Mouse (Mus musculus) hindbrain, embryonic 15.5 days (tissue): ENCODE data around the gene 4930564D02Rik. TPM values are rescaled to one million over a fixed set of nuclear protein-coding genes. Genes with fewer than 3 reads are reported as not detected.
A peak's percentile ranks its signal among the peaks of the same experiment; 100 is the strongest.

Source experiments
- ATAC-seq: fragments of 200-750 bp; cut with Nextera tagmentation; 2 replicates; pipeline ENCODE4 v1.8.0; 2017; ENCODE audit warnings: low read depth, moderate number of reproducible peaks, moderate TSS enrichment; ENCODE audit not compliant: low FRiP score
- H3K27ac ChIP-seq: fragments of 300-500 bp; sonication (generic); replicated peaks from 2 replicates; pipeline ENCODE4 v1.5.1; 2015; ENCODE audit warnings: mild to moderate bottlenecking, inconsistent platforms
- H3K27me3 ChIP-seq: fragments of 300-500 bp; sonication (generic); 2 replicates; pipeline ENCODE4 v1.6.1; 2015; ENCODE audit warnings: control low read depth, inconsistent platforms
- H3K36me3 ChIP-seq: fragments of 300-500 bp; sonication (generic); 2 replicates; pipeline ENCODE4 v1.6.1; 2015; ENCODE audit warnings: control low read depth, inconsistent platforms
- H3K4me1 ChIP-seq: fragments of 300-500 bp; sonication (generic); replicated peaks from 2 replicates; pipeline ENCODE4 v1.6.1; 2015; ENCODE audit warnings: control low read depth, inconsistent platforms
- H3K4me2 ChIP-seq: fragments of 300-500 bp; sonication (generic); 2 replicates; pipeline ENCODE4 v1.6.1; 2015; ENCODE audit warnings: moderate library complexity, mild to moderate bottlenecking, inconsistent platforms
- H3K4me3 ChIP-seq: fragments of 300-500 bp; sonication (generic); 2 replicates; pipeline ENCODE4 v1.5.1; 2015; ENCODE audit warnings: mild to moderate bottlenecking, inconsistent platforms
- H3K9ac ChIP-seq: fragments of 300-500 bp; sonication (generic); 2 replicates; pipeline ENCODE4 v1.6.1; 2015; ENCODE audit warnings: inconsistent platforms
- H3K9me3 ChIP-seq: fragments of 300-500 bp; sonication (generic); 2 replicates; pipeline ENCODE4 v1.6.1; 2016; ENCODE audit warnings: control low read depth, inconsistent platforms
- WGBS: fragments of 180-500 bp; shearing (Covaris S2); methylation state at CpG from one replicate; pipeline ENCODE4 v1.1.7; 2015; 5-methylcytosine and 5-hydroxymethylcytosine counted together
- polyA plus RNA-seq: library from polyadenylated mRNA; unstranded; fragments of >200 nt; fragmentation: Nextera tagmentation; extraction: Ambion mirVana; gene quantifications from 2 replicates; pipeline ENCODE4 v1.2.1, GENCODE M21; 2015

The 4930564D02Rik gene
- not detected in 2 replicates for polyA plus RNA-seq

DNA sequence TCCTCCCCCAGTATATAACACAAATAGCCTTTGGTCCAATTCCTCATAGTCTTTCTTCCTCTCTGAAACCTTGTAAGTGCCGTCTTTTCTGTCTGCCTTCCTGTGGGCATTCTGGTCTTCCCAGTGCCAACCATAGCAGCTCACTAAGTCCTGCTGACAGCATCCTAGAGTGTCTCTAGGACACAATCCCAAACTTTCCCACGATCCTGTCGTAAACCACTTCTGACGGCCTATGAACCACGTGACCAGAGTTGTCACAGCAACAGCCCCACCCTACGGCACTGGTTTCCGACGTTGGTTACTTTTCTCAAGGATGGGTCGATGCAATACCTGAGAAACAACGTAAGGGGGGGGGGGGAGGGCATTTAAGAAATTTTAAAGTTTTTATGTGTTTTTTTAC is at the start of gene 4930564D02Rik:
4930564D02Rik (plus strand) TSS at position 301 of the 400 bp plus-strand sequence.
- Histone ChIP-seq H3K4me1 (no peaks in the 10 kb centered on the region), H3K27ac (no peak within 1 kb of the TSS), H3K4me3 (no peak within 1 kb of the TSS), H3K27me3 (no peaks in the 10 kb centered on the region), H3K36me3 (no peaks in the 10 kb centered on the region), H3K9ac (no peak within 1 kb of the TSS), H3K4me2 (no peak within 1 kb of the TSS), H3K9me3 (no peaks in the 10 kb centered on the region)
- ATAC-seq = no peak
- WGBS = 82% methylated on average over 10 of the region's 10 CpGs

- Histone ChIP-seq H3K9me3 (no peaks in the 10 kb centered on the region), H3K4me1 (peaks cover 6% of the 10 kb centered on the region; the same call in 1 of the 2 replicates), H3K27ac (0 out of 2 replicates have a peak overlapping the region, but pooled peaks have one; percentile 5), H3K36me3 (no peaks in the 10 kb centered on the region), H3K4me2 (no peak overlapping the region), H3K27me3 (no peaks in the 10 kb centered on the region), H3K4me3 (no peak overlapping the region), H3K9ac (no peak overlapping the region)
- WGBS = 90% methylated on average over 8 of the region's 8 CpGs
- ATAC-seq = no peak
Measured at GRCm38 (mm10) chr3:105017314-105017713, 49.3 kb upstream of the 4930564D02Rik start.

- Histone ChIP-seq H3K36me3 (no peaks in the 10 kb centered on the region), H3K4me1 (peaks cover 6% of the 10 kb centered on the region; the same call in 1 of the 2 replicates), H3K4me3 (no peak overlapping the region), H3K4me2 (no peak overlapping the region), H3K27me3 (no peaks in the 10 kb centered on the region), H3K9me3 (no peaks in the 10 kb centered on the region), H3K27ac (peak overlapping the region; percentile 42; the same call in 1 of the 2 replicates), H3K9ac (no peak overlapping the region)
- no peak for ATAC-seq
- WGBS = 92% methylated on average over 10 of the region's 10 CpGs
Measured at GRCm38 (mm10) chr3:105018085-105018782, 48.4 kb upstream of the 4930564D02Rik start.

DNA sequence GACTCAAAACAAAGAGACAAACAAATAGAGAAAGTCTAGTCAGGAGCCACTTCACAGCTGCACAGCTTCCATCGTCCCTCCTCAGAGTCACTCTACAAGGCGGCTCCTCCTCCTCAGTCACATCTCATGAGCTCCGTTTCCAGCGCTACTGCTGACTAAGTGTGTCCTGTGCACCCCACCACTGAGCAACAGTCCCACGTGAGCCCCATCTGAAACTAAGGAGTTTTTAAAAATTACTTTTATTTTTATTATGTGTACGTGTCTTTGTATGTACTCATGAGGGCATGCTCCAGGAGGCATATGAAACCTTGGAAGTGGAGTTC is 47.9 kb upstream of the 4930564D02Rik start:
- no peak overlapping the region for H3K4me3 ChIP-seq
- no peak for ATAC-seq
- 94% methylated on average over 6 of the region's 6 CpGs for WGBS
- H3K9me3 ChIP-seq = no peaks in the 10 kb centered on the region
- H3K36me3 ChIP-seq = no peaks in the 10 kb centered on the region
- no peaks in the 10 kb centered on the region for H3K27me3 ChIP-seq
- H3K9ac ChIP-seq = no peak overlapping the region
- H3K4me2 ChIP-seq = no peak overlapping the region
- H3K4me1 ChIP-seq = peaks cover 6% of the 10 kb centered on the region; the same call in 1 of the 2 replicates
- H3K27ac ChIP-seq = peak overlapping the region; percentile 42; the same call in 1 of the 2 replicates

DNA sequence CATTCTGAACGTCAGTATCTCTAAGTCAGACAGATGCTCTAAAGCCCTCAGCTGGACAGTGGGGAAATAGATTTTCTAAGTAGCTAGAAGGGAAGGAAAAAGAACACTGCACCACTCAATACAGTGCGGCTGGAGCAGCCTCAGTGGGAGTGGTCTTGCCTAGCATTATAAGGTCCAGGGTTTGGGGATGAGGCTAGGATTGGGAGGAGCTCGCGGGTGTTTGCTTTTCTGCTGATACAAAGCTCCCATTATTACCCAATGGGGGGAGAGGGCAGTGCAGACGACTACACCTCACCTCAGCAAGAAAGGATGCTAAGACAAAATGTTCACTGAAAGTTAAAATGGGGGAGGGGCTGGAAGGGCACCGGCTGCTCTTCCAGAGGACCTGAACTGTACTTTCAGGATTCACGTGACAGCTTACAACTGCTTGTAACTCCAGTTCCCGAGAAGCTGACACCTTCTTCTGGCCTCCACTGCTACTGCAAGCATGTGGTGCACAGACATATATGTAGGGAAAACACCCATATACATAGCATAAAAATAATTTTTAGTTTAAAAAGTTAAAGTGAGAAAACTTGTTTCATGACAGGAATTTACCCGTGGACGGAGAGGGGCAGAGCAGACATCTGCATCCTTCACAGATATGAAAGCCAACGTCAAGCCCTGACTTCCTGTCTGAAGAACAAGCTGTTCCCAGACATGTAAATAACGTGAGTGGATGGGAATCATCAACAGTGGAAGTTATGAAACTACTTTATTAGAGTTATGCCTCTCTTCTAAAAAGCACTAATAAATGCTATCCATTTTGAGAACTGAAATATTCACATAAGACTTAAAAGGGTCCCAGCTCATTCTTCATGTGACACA is 46.6 kb upstream of the 4930564D02Rik start:
- Histone ChIP-seq H3K4me1 (peaks cover 6% of the 10 kb centered on the region; the same call in 1 of the 2 replicates), H3K9ac (no peak overlapping the region), H3K36me3 (no peaks in the 10 kb centered on the region), H3K27ac (0 out of 2 replicates have a peak overlapping the region, but pooled peaks have one; percentile 12), H3K27me3 (no peaks in the 10 kb centered on the region), H3K4me3 (no peak overlapping the region), H3K4me2 (no peak overlapping the region), H3K9me3 (no peaks in the 10 kb centered on the region)
- ATAC-seq = no peak
- WGBS = 58% methylated on average over 12 of the region's 12 CpGs

DNA sequence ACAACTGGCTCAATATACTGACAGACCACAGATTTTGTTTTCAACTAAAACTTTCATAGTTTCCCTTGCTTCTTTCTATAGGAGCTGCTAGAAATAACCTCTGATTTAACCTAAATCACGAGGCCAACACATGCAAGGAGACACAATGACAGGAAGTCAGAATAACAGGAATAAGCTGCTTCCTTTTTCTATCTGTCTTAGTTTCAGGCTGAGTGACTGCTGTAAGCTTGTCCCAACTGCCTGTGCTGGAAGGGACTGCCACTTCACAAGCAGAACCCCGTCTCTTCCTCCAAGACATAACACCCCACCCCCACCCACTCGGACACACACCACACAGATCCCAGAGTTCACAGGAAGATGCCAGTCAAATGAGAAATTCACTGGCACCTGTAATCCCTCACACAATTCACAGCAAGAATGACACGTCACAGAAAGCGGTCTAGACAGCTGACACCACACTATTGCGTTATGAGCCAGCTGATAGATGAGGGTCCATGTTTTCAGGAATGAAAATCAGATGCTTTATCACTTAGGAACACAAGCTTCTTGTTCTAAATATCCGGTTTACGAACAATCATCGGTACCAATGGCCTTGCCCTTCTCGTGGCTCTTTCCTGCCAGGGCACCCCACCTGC is 43.2 kb upstream of the 4930564D02Rik start:
- H3K9ac ChIP-seq = no peak overlapping the region
- H3K27ac ChIP-seq = 0 out of 2 replicates have a peak overlapping the region, but pooled peaks have one; percentile 11
- H3K4me3 ChIP-seq = no peak overlapping the region
- no peak for ATAC-seq
- H3K4me1 ChIP-seq = no peaks in the 10 kb centered on the region
- H3K27me3 ChIP-seq = no peaks in the 10 kb centered on the region
- WGBS = 86% methylated on average over 10 of the region's 10 CpGs
- H3K36me3 ChIP-seq = peaks cover 10% of the 10 kb centered on the region; the same call in 1 of the 2 replicates
- no peaks in the 10 kb centered on the region for H3K9me3 ChIP-seq
- H3K4me2 ChIP-seq = no peak overlapping the region

DNA sequence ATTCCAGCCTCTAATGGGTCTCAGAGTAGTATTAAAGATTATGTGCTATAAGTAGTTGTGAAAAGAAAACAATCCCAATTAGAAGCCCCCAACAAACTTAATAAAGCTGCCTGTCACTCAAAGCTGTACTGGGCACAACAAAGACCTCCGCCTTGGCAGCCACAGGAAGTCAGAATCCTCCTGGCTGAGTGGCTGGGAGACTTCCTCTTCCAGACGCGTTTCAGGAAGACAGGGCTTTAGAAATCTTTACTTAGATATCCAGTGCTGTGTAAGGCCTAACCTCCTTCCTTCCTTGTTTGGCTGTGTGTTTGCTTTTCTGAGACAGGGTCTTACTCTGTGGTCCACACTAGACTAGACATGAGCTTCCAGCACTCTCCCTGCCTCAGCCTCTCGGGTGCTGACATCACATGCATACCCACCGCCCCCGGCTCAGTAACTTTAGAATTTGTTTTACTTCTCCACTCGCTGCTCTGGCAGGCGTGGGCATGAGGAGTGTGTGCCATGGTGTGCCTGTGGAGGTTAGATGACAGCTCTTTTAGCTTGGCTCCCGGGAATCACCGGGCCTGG is 30.3 kb upstream of the 4930564D02Rik start:
- no peaks in the 10 kb centered on the region for H3K27me3 ChIP-seq
- no peak overlapping the region for H3K27ac ChIP-seq
- ATAC-seq = no peak
- no peak overlapping the region for H3K4me3 ChIP-seq
- no peak overlapping the region for H3K9ac ChIP-seq
- no peaks in the 10 kb centered on the region for H3K9me3 ChIP-seq
- WGBS = 86% methylated on average over 10 of the region's 10 CpGs
- H3K4me1 ChIP-seq = peaks cover 3% of the 10 kb centered on the region; the same call in 1 of the 2 replicates
- H3K4me2 ChIP-seq = no peak overlapping the region
- peaks cover 59% of the 10 kb centered on the region for H3K36me3 ChIP-seq

- peaks cover 50% of the 10 kb centered on the region for H3K36me3 ChIP-seq
- whole genome bisulfite sequencing = 93% methylated on average over 6 of the region's 6 CpGs
- H3K27ac ChIP-seq = no peak overlapping the region
- H3K4me2 ChIP-seq = no peak overlapping the region
- H3K4me3 ChIP-seq = no peak overlapping the region
- H3K4me1 ChIP-seq = peaks cover 3% of the 10 kb centered on the region; the same call in 1 of the 2 replicates
- no peaks in the 10 kb centered on the region for H3K9me3 ChIP-seq
- no peak for ATAC-seq
- H3K9ac ChIP-seq = no peak overlapping the region
- H3K27me3 ChIP-seq = no peaks in the 10 kb centered on the region
Measured at GRCm38 (mm10) chr3:105037240-105037770, 29.3 kb upstream of the 4930564D02Rik start.

DNA sequence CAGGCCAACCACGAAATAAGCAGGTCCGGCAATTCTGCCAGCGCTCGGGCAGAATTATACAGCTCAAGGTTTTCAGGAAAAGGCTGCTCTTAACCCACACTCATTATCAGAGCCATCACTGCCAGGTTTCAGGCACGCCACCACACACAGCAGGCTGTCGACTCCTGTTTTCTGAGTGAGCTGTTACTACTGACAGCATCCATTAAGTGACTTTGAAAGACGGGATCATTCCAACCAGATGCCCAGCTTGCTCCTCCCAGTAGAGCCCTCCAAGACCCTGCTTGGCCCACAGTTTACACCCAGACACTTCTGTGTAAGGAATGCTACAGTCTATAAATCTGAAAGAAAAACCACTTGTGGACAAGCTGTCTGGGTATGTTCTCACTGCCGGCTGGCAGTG is 26.6 kb upstream of the 4930564D02Rik start:
- Histone ChIP-seq H3K4me2 (no peak overlapping the region), H3K9ac (no peak overlapping the region), H3K4me3 (no peak overlapping the region), H3K27me3 (no peaks in the 10 kb centered on the region), H3K4me1 (peaks cover 17% of the 10 kb centered on the region), H3K27ac (no peak overlapping the region), H3K9me3 (no peaks in the 10 kb centered on the region), H3K36me3 (peaks cover 30% of the 10 kb centered on the region)
- 0 out of 2 replicates have a peak, but pooled peaks have one; percentile 35 for ATAC-seq
- 53% methylated on average over 8 of the region's 8 CpGs for WGBS

DNA sequence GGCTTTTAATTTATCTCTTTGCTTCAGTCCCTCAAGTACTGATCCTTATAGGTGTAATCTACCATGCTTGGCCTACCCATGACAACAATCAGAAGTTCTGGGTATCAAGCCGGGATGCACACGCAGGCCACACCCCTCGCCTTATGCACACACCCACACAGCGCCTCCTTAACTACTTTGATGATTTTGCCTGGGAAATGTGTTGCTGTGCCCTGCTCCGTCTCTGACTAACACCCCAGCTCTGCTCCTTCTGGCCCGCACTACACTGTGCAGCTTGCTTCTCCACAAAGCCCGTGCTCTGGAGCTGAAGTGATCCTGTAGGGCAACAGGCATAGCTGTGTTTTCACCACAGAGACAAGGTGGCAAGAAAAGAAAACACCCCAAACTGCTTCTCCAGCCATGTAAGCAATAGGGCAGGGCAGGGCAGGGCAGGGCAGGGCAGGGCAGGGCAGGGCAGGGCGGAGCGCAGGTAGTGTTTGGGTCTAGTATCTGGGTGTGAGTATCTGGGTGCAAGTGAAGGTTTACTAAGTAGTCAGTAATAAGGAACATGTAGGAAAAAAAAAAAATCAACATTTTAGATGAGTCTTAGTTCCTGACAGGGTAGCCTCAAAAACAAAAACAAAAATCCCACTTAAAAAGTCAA is 25.5 kb upstream of the 4930564D02Rik start:
- H3K9me3 ChIP-seq = no peaks in the 10 kb centered on the region
- no peak overlapping the region for H3K4me2 ChIP-seq
- H3K27ac ChIP-seq = no peak overlapping the region
- H3K9ac ChIP-seq = no peak overlapping the region
- 95% methylated on average over 9 of the region's 9 CpGs for WGBS
- ATAC-seq = no peak
- peaks cover 21% of the 10 kb centered on the region for H3K36me3 ChIP-seq
- peaks cover 25% of the 10 kb centered on the region for H3K4me1 ChIP-seq
- no peaks in the 10 kb centered on the region for H3K27me3 ChIP-seq
- no peak overlapping the region for H3K4me3 ChIP-seq

DNA sequence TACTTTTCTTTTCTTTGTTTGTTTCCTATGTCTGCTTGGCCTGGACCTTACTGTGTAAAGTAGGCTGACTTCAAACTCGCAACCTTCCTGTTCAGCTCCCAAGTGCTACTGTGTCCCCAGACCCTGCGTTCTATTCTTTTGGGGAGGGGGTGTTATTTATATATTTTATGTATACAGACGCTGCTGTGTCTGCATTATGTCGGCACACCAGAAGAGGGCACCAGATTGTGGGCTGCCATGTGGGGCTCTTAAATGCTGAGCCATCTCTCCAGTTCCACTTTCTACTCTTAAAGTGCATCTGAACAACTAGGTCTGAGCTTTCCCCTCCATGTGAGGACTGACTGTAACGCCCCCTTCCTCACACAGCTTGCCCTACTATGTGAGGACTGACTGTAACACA is 22.9 kb upstream of the 4930564D02Rik start:
- Histone ChIP-seq H3K4me2 (no peak overlapping the region), H3K9me3 (no peaks in the 10 kb centered on the region), H3K4me3 (no peak overlapping the region), H3K9ac (no peak overlapping the region), H3K27me3 (no peaks in the 10 kb centered on the region), H3K4me1 (peaks cover 40% of the 10 kb centered on the region), H3K36me3 (no peaks in the 10 kb centered on the region), H3K27ac (no peak overlapping the region)
- WGBS = 92% methylated on average over 5 of the region's 5 CpGs
- ATAC-seq = no peak
